Mouse (Mus musculus) cerebellum, adult 9-11 months (tissue): ENCODE results near the gene Nat9.

Experiments
- DNase-seq: peaks from one replicate; pipeline ENCODE4 v3.0.0; 2022

Nat9 gene

DNA sequence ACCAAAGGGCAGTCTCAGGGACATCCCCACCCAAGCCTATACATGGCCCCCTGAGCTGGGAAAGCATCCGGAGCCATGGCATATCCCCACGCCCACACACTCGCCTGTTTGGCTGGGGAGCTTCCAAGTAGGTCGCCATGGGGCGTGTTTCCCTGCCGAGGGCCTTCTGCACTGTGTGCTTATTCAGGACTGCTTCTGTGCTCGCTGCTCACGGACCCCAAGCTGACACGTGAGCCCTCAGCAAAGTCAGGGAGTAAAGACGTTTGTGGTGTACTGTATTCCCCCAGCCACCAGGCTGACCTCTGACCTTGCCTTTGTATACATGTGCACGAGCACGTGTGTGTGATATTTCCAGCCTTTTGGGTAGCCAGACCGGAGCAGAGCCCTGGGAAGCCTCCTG is 24.5 kb upstream of the Nat9 start:
- peak; percentile 88 for DNase-seq

DNA sequence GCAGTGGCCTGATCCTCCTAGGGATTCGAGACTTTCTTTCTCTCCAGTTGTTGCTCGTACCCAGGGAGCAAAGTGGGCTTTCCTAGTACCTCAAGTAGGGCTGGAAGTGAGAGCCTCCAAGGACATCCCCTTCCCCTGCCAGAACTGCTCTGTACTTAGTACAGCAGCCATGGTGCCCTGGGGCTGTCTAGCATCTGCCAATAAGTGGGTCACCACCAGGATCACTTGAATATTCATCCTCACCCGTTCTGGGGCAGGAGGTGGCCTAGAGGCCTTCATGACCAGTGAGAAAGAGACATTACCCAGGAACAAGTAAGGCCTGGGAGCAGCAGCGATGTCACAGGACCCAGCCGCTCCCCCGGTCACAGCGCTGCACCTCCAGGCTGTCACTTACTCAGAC is 22.3 kb upstream of the Nat9 start:
- no peak for DNase-seq

DNA sequence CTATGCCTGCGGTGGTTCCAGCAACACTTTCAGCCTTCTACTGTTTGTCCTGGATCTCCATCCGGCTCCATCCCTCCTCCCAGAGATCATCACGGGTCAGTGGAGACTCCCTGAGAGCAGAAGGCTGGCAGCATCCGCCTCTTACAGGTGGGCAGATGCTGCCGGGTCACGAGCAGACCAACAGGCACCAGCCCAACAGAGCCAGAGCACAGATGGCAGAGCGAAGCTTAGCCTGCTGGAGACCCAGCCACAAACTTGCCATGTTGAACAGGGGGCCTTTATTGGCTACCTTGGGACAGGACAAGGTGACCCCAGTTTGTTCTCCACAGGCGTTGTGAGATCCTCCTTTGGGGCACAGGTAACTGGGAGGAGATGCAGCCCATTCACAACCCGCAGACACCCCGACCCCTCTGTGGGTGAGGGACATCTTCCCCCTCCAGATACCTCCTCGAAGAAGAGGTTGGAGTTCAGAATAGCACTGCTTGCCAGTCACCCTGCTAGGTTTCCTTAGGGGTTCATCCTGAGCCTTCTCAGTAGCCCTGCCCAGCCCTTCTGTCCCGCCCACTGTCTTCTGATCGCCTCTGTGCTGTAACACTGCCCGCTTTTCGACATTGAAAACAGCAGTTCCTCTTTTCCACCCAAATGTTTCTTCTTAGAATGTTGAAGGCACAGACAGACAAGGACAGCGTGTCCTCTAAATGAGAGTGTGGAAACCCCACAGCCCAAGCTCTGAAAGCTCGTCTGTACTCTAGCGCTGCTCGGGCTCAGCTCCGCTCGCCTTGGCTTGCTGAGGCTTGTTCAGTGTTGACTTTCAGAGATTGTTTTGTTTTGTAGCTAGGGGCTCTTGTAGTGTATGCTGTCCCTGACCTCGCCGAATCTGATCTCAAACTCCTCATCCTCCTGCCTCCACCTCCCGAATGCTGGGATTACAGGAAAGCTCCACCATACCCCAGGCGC is 21.4 kb upstream of the Nat9 start:
- DNase-seq: peak; percentile 81

DNA sequence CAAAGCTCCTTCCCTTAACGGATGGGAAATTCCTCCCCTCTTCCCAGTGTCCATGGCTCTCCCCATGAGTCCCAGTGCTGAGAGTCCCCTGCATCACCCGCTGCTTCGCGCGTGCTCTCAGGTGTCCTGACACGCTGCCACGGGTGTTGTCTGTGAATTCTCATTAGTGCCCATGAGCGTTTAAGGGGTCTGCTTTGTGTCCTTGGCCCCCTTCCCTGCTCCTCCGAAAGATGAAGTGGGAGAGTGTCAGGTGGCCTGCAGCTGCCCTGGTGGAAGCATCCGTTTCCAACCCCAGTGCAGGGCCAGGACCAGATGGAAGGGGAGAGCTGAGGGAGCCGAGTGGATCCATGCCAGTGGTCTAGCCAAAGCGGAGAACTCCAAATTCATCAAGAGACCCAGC is 20.5 kb upstream of the Nat9 start:
- peak; percentile 80 for DNase-seq

DNA sequence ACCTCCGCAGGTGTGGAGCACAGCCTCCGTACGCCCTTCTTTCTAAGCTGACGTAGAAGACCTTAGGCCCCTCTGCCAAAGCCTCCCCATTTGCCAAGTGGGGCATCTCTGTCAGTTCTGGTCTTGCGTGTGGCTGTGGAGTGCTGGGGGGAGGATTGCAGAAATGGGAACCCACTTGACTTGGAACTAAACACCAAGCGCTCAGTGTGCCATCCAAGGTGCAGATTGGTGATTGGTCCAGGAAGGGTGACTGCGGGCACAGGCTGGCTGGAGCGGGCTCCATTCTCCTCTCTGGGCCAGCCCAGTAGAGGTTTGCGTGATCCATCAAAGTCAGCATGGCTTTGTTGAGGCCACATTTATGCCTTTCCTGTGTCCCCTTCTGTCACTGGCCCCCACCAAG is 15.1 kb upstream of the Nat9 start:
- DNase-seq: no peak

DNA sequence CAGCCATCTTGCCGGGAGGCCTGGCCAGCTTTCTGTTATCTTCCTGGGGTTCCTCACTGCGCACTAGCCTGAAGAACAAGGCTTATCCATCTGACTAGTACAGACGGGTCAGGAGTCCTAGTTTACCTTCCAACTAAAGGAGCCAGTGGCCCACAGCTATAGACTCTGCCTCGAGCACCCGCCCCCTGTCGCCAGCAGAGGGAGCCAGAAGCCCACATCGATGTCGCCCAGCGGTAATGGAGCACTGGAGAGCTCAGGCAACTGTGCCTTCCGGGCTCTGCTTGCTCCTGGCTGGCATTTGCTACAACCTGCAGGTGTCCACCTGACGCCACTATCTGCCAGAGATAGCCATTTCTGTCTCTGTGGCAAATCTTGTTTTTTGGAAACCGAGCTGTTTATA is 14.7 kb upstream of the Nat9 start:
- peak; percentile 96 for DNase-seq

DNA sequence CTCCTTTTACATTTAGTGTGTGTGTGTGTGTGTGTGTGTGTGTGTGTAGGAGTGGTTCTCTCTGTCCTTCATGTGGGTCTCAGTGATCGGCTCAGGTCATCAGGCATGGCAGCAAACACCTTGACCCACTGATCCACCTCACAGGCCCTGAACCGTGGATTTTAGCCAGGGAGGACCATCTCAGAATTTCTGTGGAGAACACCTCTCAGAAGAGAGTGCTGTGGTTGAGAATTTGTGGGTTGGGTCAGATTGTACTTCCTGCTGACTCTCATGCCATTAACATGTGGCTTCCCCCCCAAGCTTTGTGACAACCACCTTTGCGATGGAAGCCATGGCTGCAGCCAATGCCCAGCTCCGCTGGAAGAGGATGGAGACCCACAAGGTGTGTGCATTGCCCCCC is 12.9 kb upstream of the Nat9 start:
- no peak for DNase-seq

DNA sequence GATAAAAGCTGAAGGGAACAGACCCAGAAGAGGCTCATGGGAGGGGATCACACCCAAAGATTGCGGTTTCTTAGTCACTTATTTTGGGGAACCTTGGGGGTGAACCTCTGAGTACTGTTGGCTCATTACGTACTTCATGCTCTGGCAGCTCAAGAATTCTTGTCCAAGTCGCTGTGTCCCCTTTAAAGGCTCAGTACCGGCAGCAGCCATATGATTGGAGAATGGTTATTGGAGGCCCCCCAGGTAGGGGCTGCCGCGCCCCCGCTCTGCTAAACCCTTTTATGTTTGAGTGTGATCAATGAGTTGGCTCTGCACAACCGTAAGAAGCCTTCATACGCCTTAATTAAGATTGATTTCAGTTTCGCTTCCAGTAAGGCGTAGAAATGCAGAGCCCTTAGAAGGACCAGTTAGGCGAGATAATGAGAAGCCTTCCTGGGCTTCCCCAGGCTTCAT is 11.3 kb upstream of the Nat9 start:
- DNase-seq: no peak

DNA sequence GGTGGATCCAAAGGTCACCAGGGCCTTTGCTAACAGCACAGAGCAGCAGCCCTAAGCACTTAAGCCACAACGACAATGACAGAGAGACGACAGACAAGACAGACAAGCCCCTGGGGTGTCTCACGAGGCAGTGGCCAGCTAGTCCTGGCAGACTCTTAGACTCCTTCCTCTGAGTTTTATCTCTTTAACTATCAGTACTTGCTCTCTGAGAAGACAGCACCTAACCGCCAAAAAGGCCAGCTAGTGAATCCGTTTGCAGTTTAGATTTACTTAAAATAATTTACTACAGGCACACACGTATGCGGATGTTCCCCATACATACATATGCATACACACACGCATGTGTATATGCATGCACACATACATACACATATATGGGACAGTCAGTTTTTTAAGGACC is 9.9 kb upstream of the Nat9 start:
- DNase-seq: no peak

DNA sequence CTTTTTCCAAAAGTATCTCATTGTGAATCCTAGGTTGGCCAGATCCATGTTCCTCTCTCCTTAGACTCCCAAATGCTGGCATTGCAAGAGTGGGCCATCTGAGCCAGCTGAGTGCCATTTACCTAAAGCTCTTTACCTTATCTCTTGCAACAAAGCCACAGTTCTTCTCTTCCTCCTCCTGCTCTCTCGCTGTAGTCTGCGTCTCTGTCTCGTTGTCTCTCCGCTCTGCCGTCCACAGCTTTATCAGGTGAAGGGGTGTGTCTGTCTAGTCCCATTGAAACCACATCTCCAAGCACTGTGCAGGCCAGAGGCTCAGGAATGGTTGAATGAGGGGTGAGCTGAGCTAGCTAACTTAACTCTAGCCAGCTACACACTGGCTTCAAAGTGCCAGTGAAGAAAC is 8.3 kb upstream of the Nat9 start:
- DNase-seq: no peak

DNA sequence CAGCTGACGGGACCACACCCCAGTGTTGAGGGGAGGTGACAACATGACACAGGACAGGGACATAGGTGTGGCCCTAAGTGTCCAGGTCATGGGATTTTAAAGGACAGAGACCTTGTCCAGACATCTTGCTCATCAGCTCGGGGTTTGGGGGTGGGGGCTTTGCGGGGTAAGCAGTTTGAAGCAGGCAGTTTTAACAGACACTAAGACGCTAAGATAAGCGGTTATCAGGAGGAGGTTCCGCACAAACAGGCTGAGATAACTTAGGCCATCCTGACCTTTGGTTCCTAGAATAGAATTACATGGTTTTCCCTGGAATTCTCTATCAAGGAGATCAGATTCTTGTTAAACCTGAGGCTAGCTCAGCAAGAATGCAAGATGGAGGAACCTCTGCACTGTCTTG is 7.0 kb upstream of the Nat9 start:
- DNase-seq: no peak

DNA sequence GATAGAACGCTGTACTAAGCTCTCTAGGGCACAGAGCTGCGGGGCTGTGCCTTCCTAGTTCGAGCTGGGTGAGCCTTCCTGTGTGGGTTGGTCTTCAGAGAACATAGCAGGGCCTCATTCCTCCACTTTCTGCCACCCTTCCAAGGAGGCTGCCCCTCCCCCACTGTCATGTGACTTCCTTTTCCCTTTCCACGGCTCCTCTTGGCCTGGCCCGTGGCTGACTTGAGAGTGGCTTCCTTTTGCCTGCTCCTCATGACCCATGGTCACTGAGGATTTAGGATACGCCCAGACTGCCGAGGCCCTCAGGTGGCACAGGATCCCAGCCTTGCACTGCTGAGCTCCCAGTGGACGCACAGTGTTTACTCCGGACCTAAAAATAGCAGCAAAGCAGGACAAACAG is 4.5 kb upstream of the Nat9 start:
- no peak for DNase-seq

DNA sequence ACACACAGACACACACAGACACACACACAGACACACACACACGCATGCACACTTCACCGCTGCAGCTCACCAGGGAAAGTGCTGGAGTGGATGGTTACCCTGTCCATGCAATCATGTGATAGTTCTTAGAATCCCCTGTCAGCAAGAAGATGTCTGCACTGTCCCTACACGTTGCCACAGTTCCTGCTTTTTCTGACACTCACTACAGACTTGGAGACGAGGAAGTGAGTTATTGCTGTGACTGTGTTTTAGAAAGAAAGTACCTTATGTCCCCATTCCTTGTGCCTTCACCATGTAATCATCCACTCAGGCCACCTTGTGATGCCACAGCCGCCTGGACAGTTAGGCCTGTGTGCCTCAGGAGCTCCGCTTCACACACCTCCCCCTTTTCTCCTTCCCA is 1.6 kb upstream of the Nat9 start:
- no peak for DNase-seq

DNA sequence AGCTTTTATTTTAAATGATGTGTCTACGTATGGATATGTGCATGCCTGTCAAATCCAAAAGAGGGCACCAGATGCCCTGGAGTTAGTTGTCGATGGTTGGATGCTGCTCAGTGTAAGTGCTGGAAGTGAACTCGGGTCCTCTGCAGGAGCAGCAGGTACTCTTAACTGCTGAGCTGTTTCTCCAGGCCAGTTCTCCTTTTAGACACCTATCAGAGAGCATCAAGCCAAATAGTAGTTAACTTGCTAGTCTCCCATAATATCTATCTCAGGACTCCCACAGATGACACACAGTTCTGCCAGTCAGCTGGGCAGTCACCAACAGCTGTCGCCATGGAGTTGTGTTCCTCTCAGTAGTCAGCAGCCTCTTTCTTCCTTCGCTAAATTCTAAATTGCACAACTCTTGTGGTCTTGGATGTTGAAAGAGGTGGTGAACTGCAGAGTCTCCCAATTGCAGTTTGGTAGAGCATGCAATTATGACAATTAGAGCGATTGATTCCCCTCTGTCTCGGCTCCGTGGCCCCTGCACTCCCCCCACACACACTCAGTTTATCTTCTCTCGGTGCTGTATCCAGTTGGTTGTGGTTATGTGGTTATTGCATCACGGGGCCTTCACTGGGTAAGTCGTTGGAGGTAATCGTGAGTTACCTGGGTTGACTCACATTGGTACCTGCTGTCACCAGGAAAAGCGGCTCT is 1.0 kb upstream of the Nat9 start:
- DNase-seq: no peak

DNA sequence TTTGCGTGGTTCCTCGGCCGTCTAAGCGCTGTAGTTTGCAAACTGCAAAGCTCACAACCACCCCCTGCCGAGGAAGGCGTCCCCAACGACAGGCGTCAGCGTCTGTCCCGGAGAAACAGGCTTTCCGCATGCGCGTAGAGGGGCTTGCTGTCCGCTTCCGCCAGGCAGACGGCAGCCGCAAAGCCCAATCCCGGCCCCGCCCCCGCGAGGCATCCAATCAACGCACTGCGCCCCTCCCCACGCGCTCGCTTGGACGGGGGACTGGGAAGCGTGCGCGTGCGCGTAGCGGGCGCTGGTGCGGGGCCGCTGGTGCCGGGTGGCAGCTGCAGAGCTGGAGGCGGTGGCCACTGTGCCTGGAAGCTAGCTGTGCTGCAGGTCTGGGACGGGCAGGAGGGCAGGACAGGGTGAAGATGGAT is 427 bp downstream of the Nat9 start, which contains the start of gene Tmem104:
Gene Tmem104 (plus strand): TSS at position 264 of the 416 bp plus-strand sequence.
- peak; percentile 99 for DNase-seq

DNA sequence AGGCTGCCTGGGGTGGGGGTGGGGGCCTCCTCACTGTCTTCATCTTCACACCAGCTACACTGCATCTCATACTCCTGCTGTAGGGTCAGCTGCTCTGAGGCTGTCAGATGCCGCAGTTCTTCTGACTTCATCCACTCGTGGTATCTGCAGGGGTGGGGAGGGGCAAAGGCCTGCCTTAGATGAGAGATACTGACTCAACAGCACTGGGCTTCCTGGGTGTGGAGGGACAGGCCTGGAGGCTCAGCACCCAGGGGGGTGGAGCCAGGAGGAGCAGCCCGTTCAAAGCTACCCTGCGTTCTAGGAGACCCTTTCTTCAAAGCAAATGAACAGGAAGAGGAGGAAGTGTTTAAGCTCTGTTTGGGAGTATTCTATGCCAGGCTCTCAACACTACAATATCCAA is 2.7 kb downstream of the Nat9 start:
- DNase-seq: no peak

DNA sequence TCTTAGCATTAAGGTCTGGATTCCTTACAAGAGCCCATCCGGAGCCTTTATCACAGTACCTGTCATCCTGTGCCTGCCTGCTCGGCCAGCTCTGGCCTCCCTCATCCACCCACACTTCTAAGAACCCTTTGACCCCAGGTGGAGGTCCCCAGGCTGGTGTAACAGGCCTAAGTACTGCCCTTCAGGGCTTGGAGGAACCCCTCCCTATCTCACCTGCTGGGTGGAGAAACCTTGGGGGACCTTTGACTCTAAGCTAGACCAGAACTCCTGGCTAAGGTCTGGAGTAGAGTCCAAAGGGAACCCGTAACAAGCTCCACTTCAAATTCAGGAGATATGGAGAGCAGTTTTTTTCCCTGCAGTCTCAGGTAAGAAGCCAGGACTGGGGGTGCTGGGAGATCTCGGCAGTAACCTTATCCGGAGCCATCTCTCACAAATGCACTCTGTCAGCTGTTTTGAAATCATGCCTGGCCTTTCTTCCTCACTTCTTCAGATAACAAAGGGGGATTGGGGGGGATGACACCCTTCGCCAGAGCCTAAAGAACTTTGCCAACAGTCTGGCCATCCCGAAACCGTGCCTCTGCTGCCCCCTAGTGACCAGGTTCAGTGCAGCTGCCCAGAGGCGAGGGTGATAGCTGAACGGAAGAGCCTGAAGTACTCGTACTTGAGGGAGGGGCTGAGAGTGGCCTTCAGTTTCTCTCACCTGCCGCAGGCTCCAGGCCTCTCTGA is 5.6 kb downstream of the Nat9 start:
- peak; percentile 81 for DNase-seq

DNA sequence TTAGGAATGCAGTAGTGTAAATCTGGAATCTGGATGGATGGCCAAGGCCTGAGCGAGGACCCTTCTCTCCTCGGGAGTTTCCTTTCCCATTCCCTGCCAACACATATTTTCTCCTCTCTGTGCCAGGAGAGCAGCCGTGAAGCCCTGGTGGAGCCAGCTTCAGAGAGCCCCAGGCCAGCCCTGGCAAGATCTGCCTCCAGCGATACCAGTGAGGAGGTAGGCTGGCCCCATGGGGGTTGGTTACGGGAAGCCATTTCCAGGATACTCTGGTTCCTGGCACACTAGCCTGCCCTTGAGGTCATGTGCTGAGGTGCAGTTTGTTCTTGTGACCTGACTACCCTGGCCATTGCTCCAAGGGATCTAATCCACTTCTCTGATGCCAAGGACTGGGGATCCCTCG is 7.8 kb downstream of the Nat9 start:
- no peak for DNase-seq

DNA sequence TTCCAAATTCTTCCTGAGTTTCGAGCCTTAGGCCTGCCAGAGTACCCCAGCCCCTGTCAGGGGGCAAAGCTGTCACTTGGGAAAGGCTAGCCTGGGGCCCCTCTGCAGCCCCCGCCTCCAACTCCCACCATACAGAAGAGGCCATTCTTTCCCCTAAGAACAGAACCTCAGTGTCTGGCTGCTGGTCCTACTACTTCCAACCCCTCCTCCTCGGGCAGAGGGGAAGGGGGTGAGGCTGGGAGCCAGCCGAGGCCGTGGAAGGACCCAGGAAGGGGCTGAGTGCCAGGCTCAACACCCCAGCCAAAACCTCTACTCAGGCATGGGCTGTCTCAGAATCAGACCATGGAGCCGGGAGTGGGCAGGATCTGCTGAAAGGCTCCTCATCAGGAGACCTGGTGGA is 8.5 kb downstream of the Nat9 start:
- no peak for DNase-seq

DNA sequence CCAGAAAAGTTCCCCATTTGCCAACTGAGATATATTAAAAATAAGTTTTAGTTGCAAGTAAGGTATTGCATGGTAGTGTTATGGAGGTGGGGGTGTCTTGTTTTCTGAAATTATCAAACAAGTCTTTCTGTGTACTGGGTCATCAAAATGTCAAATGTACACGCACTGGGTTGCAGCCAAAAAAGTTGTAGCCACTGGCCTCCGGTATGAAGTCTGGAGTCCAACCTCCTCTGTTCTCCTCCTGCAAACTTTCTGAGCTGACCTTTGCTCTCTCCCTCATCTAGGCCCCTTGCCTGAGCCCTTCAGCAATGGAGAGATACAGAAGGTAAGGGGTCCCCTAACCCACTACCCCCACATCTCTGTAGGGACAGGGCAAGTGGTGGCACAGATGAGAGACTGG is 8.9 kb downstream of the Nat9 start:
- no peak for DNase-seq

DNA sequence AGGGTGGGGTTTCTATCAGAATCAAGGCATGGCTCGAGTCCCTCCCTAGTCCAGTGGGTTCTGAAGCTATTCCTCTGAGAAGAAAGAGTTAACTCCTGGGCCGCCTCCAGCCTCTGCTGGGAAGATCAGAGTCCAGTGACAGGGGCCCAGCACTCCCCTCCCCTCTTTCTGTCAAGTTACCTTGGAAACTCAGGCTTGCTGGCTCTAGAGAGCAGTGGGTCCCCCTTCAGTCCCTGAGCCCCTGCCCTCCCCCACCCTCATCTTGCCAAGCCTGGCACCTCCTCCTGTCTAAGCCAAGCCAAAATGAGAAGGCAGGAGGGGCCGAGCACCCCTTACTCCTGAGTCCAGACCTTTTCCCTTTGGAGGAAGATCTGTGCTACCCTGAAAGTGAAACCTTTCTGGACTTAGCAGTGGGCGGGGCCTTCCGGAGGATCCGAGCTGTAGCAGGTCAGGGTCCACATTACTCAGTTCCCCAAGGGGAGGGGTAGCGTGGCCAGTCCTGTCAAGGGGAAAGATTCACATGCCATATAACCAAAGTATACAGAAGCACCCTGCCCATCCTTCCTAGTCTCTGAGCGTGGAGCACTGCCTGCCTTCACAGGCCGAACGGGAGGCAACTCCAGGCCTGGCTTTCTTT is 10.0 kb downstream of the Nat9 start:
- DNase-seq: no peak

DNA sequence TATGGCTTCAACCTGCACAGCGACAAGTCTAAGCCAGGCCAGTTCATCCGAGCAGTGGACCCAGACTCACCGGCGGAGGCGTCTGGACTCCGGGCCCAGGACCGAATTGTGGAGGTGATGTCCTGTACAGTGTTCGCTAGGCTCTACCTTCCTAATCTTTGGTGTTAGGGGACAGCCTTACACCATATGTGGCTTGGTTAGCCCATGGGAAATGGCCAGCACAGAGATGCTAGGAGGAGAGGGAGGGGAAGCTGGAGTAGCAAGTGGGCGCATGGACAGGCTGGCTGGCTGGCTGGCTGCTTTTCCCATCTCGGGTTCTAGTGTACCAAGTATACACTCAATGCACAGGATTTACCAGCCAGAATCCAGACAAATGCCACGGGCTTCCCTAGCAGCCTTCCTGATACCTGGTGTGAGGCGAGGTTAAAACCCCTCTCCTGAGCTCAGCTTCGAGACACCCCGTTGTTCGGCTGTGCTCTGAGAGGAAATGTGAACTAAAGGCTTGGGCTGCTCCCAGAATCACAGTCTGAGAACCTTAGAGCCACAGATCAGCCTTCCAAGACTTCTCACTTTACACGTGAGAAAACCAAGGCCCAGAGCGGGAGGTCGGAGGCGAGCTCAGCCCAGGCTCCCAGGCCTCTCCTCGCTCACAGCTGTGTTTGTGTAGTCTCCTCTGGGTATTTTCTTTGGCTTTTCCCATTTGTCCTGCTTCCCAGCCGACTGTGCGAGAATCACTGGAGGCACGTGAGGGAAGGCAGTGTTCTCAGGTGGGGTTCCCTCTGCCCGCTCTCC is 11.1 kb downstream of the Nat9 start:
- no peak for DNase-seq
